Mouse (Mus musculus) megakaryocyte, embryonic 14.5 days (primary cell): ENCODE results near the gene Six3. TPM values are rescaled to one million over a fixed set of nuclear protein-coding genes. Genes with fewer than 3 reads are reported as not detected.

ENCODE experiments used
- H3K27me3 ChIP-seq: replicated peaks from 2 replicates; pipeline ENCODE3; 2012; ENCODE audit warnings: inconsistent platforms
- H3K36me3 ChIP-seq: replicated peaks from 2 replicates; pipeline ENCODE3; 2012; ENCODE audit warnings: low read length, inconsistent platforms, mixed read lengths
- H3K4me1 ChIP-seq: 2 replicates; pipeline ENCODE4 v1.6.1; 2012; ENCODE audit warnings: inconsistent platforms
- H3K4me3 ChIP-seq: replicated peaks from 2 replicates; pipeline ENCODE3; 2012; ENCODE audit warnings: moderate library complexity, mild to moderate bottlenecking, inconsistent platforms
- H3K9me3 ChIP-seq: 2 replicates; pipeline ENCODE4 v1.6.1; 2012; ENCODE audit warnings: inconsistent platforms
- FLI1 ChIP-seq: IDR thresholded peaks from 2 replicates; pipeline ENCODE4 v1.6.1; 2012; ENCODE audit warnings: low read length, inconsistent platforms, mixed read lengths
- GATA1 ChIP-seq: IDR thresholded peaks from 3 replicates; pipeline ENCODE4 v1.6.1; 2012; ENCODE audit warnings: mixed read lengths, low read length, inconsistent platforms, borderline replicate concordance
- polyA plus RNA-seq: library from polyadenylated mRNA; stranded (reverse); fragments of >175 nt; gene quantifications from 2 replicates; pipeline ENCODE4 v1.2.3, GENCODE M21; 2012; ENCODE audit warnings: low replicate concordance; ENCODE audit not compliant: insufficient read depth

Gene Six3
- polyA plus RNA-seq, 1 experiment = not detected

GRCm38 (mm10) chr17:85611521-85612515 is 1.6 kb upstream of the Six3 start:
- Histone ChIP-seq H3K9me3 (no peaks in the 10 kb centered on the region), H3K36me3 (no peaks in the 10 kb centered on the region), H3K4me1 (no peaks in the 10 kb centered on the region), H3K27me3 (peaks cover 94% of the 10 kb centered on the region), H3K4me3 (no peak overlapping the region)
- TF ChIP-seq FLI1 = no peak
- TF ChIP-seq GATA1 = no peak

- Histone ChIP-seq H3K9me3 (no peaks in the 10 kb centered on the region), H3K36me3 (no peaks in the 10 kb centered on the region), H3K4me1 (0 out of 2 replicates have a peak, but pooled peaks cover under 1% of the 10 kb centered on the region), H3K27me3 (peaks cover 99% of the 10 kb centered on the region), H3K4me3 (no peak overlapping the region)
- TF ChIP-seq GATA1 (no peak), FLI1 (no peak)
Measured at GRCm38 (mm10) chr17:85612526-85613265, 712 bp upstream of the Six3 start.

- Histone ChIP-seq H3K4me3 (no peak overlapping the region), H3K36me3 (no peaks in the 10 kb centered on the region), H3K4me1 (peaks cover 6% of the 10 kb centered on the region; the same call in 1 of the 2 replicates), H3K9me3 (no peaks in the 10 kb centered on the region), H3K27me3 (peaks cover 99% of the 10 kb centered on the region)
- TF ChIP-seq GATA1 (no peak), FLI1 (no peak)
Measured at GRCm38 (mm10) chr17:85614011-85614721, 758 bp downstream of the Six3 start.

GRCm38 (mm10) chr17:85614722-85615331 is 1.4 kb downstream of the Six3 start:
- TF ChIP-seq GATA1 = no peak
- TF ChIP-seq FLI1 = no peak
- Histone ChIP-seq H3K27me3 (peaks cover 99% of the 10 kb centered on the region), H3K4me3 (no peak overlapping the region), H3K36me3 (no peaks in the 10 kb centered on the region), H3K4me1 (peaks cover 6% of the 10 kb centered on the region; the same call in 1 of the 2 replicates), H3K9me3 (no peaks in the 10 kb centered on the region)

- Histone ChIP-seq H3K4me3 (no peak overlapping the region), H3K36me3 (no peaks in the 10 kb centered on the region), H3K9me3 (no peaks in the 10 kb centered on the region), H3K27me3 (peaks cover 99% of the 10 kb centered on the region), H3K4me1 (peaks cover 7% of the 10 kb centered on the region; the same call in 1 of the 2 replicates)
- TF ChIP-seq GATA1 (no peak), FLI1 (no peak)
Measured at GRCm38 (mm10) chr17:85615586-85615985, 2.2 kb downstream of the Six3 start.

GRCm38 (mm10) chr17:85616526-85617500 is 3.4 kb downstream of the Six3 start:
- H3K4me1 ChIP-seq = peaks cover 19% of the 10 kb centered on the region
- H3K27me3 ChIP-seq = peaks cover 100% of the 10 kb centered on the region
- no peak for TF ChIP-seq FLI1
- TF ChIP-seq GATA1 = no peak
- H3K4me3 ChIP-seq = no peak overlapping the region
- no peaks in the 10 kb centered on the region for H3K9me3 ChIP-seq
- no peaks in the 10 kb centered on the region for H3K36me3 ChIP-seq

- Histone ChIP-seq H3K4me3 (no peak overlapping the region), H3K27me3 (peaks cover 100% of the 10 kb centered on the region), H3K36me3 (no peaks in the 10 kb centered on the region), H3K9me3 (no peaks in the 10 kb centered on the region), H3K4me1 (peaks cover 20% of the 10 kb centered on the region)
- TF ChIP-seq FLI1 (no peak), GATA1 (no peak)
Measured at GRCm38 (mm10) chr17:85617566-85618358, 4.4 kb downstream of the Six3 start.
